Mouse (Mus musculus) small intestine, adult 2 months (tissue): Measurements from ENCODE around the gene Rbms1.

ENCODE experiments used
- CTCF ChIP-seq: fragments of 200-500 bp; IDR thresholded peaks from 2 replicates; pipeline ENCODE4 v1.5.1; 2012; ENCODE audit warnings: low read depth, mild to moderate bottlenecking, control low read depth, inconsistent platforms, low read length, moderate library complexity, mixed read lengths; ENCODE audit not compliant: insufficient replicate concordance, insufficient read length; ENCODE audit errors: extremely low read depth
- POLR2A ChIP-seq: fragments of 200-500 bp; IDR thresholded peaks from 2 replicates; pipeline ENCODE4 v1.6.1; 2012; ENCODE audit warnings: low read depth, mild to moderate bottlenecking, control low read depth, inconsistent platforms, low read length, moderate library complexity

DNA sequence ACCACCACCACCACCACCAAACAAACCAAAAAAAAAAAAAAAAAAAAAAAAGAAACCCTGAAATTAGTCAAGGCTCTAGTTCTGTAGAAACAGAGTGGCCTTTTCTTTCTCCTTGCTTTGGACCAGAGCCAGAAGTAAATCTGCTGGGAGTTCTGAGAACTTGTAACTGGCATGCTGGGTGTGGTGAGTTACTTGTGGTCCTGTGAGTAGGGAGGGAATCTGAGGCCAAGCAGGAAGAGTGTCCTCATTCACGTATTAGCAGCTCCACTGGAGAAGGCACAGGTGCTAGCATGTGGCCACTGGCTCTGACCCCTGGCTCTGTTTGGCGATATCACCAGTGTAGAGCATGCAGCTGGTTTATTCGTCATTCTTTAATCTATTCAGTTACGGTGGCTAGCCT is 137.3 kb downstream of the Rbms1 start:
- TF ChIP-seq CTCF (no peak), POLR2A (no peak)
